In the genomic region with DNA sequence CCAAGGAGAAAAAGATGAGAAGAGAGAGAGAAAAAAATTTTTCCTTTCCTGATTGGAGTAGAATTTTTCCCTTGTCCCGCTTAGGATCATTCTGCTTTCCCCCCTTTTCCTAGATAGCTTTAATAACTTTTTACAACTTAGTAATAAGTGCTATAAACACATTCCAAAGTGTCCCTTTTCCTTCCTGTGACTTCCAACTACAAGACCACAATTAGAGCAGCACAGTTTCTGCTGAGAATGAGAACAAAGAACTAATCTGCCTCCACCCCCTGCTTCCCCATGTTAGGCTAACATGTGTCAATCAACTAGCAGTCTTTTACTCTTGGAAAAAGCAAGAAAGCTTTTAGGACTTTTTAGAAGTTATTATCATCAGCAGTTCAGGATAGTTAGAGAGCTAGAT, we compare ENCODE assay signal across 16 mouse cellular contexts.
"Had no signal": no experiment of that assay in that cellular context is flagged by ENCODE, and none has a peak within 500 bp of the region (broad histone marks: within the 10 kb centered on the region; RNA-seq: fewer than 3 reads in every experiment).

No protein-coding gene starts in this region.

- H3K27me3 ChIP-seq: neural tube, embryonic 13.5 days; neural tube, embryonic 15.5 days; stomach, embryonic 15.5 days had no signal

- H3K9me3 ChIP-seq: neural tube, embryonic 13.5 days; neural tube, embryonic 15.5 days; stomach, embryonic 15.5 days had no signal

- DNase-seq: retina, postnatal 1 day; right cerebral cortex, adult 18-20 months; right cerebral cortex, postnatal 14 days; right cerebral cortex, postnatal 25 days; right cerebral cortex, postnatal 4 days; spleen, adult 18-20 months; thymus, adult 18-20 months; thymus, adult 2 months; thymus, postnatal 14 days; thymus, postnatal 25 days; thymus, postnatal 36 days; thymus, postnatal 4 days had no signal

- H3K9ac ChIP-seq: neural tube, embryonic 13.5 days; neural tube, embryonic 15.5 days; stomach, embryonic 15.5 days had no signal

- H3K4me3 ChIP-seq: neural tube, embryonic 13.5 days; neural tube, embryonic 15.5 days; stomach, embryonic 15.5 days had no signal

- H3K4me1 ChIP-seq: neural tube, embryonic 13.5 days; neural tube, embryonic 15.5 days; stomach, embryonic 15.5 days had no signal

- H3K4me2 ChIP-seq: neural tube, embryonic 13.5 days; neural tube, embryonic 15.5 days; stomach, embryonic 15.5 days had no signal

- H3K27ac ChIP-seq: neural tube, embryonic 13.5 days; neural tube, embryonic 15.5 days; stomach, embryonic 15.5 days; stomach, postnatal 0 days had no signal

- H3K36me3 ChIP-seq: neural tube, embryonic 13.5 days; neural tube, embryonic 15.5 days; stomach, embryonic 15.5 days had no signal
